Mouse (Mus musculus) C2C12 (cell line): ENCODE measurements around the gene Tmem189.

Source experiments
- CEBPB ChIP-seq: IDR thresholded peaks from one replicate; pipeline ENCODE4 v1.6.1; 2011; ENCODE audit warnings: low read depth, mild to moderate bottlenecking, control low read depth, moderate library complexity
- CTCF ChIP-seq: IDR thresholded peaks from one replicate; pipeline ENCODE4 v1.5.1; 2011; ENCODE audit not compliant: control insufficient read depth, insufficient read depth, insufficient read length
- FOSL1 ChIP-seq: IDR thresholded peaks from one replicate; pipeline ENCODE4 v1.8.0; 2011; ENCODE audit warnings: mild to moderate bottlenecking, low read length; ENCODE audit not compliant: poor library complexity, insufficient read depth, severe bottlenecking
- MAX ChIP-seq: IDR thresholded peaks from one replicate; pipeline ENCODE4 v1.6.1; 2011; ENCODE audit warnings: mild to moderate bottlenecking, control low read depth
- MYOD1 ChIP-seq: IDR thresholded peaks from one replicate; pipeline ENCODE4 v1.6.1; 2011; ENCODE audit warnings: low read depth; ENCODE audit not compliant: control insufficient read depth, insufficient read length
- USF1 ChIP-seq: IDR thresholded peaks from one replicate; pipeline ENCODE4 v1.6.1; 2011; ENCODE audit warnings: low read depth, mild to moderate bottlenecking, control low read depth, moderate library complexity

- no peak for TF ChIP-seq CTCF
- TF ChIP-seq MYOD1: no peak
- TF ChIP-seq MAX: no peak
- no peak for TF ChIP-seq USF1
- TF ChIP-seq CEBPB: no peak
- TF ChIP-seq FOSL1: no peak
Measured at GRCm38 (mm10) chr2:167721159-167721882, 31.7 kb upstream of the Tmem189 start.
